Mouse (Mus musculus): Measurements from ENCODE around the gene Dhtkd1. TPM values are rescaled to one million over a fixed set of nuclear protein-coding genes. Genes with fewer than 3 reads are reported as not detected.

Gene Dhtkd1
- 8.5 TPM for polyA plus RNA-seq (2014; fragmentation: Illumina TruSeq; extraction: RNeasy Lipid Tissue Mini Kit (QIAGEN cat#74804))

DNA sequence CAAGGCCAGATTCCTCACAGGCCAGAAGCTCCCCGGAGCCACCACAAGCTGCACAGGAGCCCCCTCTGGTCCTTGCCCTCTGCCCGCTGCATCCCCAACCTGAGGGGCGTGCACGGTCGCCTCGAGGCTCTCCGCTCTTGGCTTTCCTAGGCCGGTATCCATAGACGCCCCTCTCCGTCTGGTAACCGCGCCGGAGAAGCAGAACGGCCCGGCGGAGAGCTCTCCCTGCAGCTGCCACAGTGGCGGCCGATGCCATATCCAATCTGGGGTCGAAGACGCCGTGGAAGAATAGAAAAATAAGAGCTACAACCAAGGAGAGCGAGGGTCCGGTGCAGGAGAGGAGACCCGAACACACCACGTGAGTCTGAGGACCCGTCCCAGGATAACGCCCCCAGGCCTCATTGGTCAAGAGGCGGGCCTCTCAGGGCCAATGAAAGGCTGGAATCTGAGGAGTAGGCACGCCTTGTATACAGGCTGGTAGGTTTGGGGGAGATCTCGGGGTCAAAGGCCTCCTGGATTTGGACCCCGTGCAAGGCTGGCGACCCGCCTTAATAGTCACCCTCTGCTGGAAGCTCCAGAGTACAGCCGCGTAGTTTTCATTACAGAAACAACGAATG, at the start of gene Dhtkd1:
Gene Dhtkd1, minus strand, starts transcription at position 377 of the 617 bp plus-strand sequence.

DNA sequence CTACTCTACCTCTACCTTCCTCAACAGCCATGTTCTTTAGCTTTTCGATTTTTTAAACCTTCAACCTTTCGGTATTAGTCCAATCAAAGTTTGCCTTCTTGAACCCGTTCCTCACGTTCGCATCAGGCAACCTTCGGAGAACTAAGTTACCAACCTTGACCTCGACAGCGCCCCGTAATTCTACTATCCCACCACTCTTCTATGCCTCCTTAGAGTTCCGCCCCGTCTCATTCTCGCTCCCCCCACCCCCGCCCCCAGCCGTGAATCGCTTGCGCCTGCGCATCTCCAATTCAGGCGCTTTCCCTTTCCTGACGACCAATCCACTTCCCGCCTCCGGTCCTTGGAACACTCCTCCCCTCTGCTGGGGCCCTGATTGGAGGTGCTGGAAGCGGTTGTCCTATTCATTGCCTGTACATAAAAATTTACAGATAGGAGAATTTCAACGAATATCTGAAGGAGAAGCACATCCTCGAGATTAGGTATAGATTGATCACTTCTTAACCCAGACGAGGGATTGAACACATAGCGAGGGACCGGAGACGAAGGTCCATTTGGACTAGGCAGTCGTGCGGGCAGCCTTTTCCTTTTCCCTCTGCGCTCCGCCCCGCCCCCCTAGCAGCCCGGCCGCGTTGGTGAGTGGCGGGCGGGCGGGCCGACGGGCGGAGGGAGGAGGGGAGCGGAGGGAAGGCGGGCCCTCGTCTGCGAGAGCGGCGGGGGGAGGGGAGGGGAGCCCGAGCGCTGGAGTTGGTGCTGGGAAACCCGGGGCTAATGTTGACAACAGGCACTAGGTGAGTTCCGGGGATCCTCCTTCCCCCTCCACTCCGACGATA, 8.4 kb upstream of the Dhtkd1 start, which contains the start of gene Upf2:
Gene Upf2, plus strand, starts transcription at position 704 of the 830 bp plus-strand sequence.

DNA sequence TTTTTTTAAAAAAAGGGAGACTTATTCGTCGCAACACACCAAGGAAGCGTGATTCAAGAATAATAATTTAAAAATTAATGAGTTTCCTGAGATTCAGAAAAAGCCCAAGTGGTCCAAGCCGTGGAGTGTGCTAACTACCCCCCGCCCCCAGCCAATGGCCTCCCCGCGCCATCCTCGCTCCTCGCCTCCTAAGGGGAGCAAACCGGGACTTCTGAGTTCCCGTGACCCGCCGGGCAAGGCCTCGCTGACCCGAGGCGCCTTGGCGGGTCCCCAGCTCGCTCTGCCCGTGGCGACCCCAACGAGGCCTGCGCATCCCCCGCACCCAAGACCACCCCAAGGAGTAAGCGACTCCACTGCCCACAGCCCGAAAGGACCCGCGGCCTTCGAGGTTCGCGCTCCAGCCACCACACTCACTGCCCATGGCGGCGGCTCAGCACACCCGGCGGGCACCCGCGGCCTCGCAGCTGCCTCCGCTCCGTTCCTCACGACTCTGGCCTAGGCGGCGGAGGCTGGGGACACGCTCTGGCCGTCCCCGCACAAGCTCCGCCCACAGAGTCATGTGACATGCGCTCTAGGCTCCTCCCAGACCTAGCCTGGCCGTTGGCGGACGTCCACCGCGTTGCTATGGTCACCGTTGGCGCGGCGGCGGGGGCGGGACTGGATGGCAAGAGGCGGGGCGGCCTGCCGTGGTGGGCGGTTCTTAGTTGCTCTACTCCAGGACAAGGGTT, 47.6 kb downstream of the Dhtkd1 start, which contains the start of gene Sec61a2:
Gene Sec61a2, minus strand, starts transcription at position 590 of the 728 bp plus-strand sequence.

DNA sequence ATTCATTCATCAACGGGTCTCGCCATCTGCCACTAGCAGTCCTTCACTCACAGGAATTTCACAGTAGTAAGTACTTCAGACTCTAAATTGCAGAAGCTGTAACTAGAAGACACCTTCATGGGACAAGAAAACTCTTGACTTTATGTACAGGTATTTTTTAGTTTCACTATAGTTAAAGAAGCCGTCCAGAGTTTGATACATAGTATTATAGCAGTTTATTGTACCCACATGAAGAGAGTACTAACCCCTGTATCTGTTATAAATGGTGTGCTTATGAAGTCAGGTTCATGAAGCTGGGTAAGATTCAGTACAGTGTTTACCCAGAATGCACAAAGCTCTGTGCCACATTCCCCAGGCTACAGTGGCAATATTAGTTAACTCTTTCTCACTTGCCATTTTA, 79.8 kb downstream of the Dhtkd1 start, which contains the start of gene Gm13199:
Gene Gm13199, minus strand, starts transcription at position 101 of the 400 bp plus-strand sequence.

Other genes with a start within 250 kb of the Dhtkd1 start
- 11.6 TPM for gene Camk1d, start 228.3 kb downstream of the Dhtkd1 start, polyA plus RNA-seq (2014; fragmentation: Illumina TruSeq; extraction: RNeasy Lipid Tissue Mini Kit (QIAGEN cat#74804))
- 45.1 TPM for gene Nudt5, start 97.8 kb downstream of the Dhtkd1 start, polyA plus RNA-seq (2014; fragmentation: Illumina TruSeq; extraction: RNeasy Lipid Tissue Mini Kit (QIAGEN cat#74804))
- gene Cdc123, start 97.6 kb downstream of the Dhtkd1 start, polyA plus RNA-seq (2014; fragmentation: Illumina TruSeq; extraction: RNeasy Lipid Tissue Mini Kit (QIAGEN cat#74804)): 240 TPM
- gene Gm13199, start 79.9 kb downstream of the Dhtkd1 start, polyA plus RNA-seq (2014; fragmentation: Illumina TruSeq; extraction: RNeasy Lipid Tissue Mini Kit (QIAGEN cat#74804)): not detected
- gene Sec61a2, start 47.4 kb downstream of the Dhtkd1 start, polyA plus RNA-seq (2014; fragmentation: Illumina TruSeq; extraction: RNeasy Lipid Tissue Mini Kit (QIAGEN cat#74804)): 63.5 TPM
- 122 TPM for gene Upf2, start 8.7 kb upstream of the Dhtkd1 start, polyA plus RNA-seq (2014; fragmentation: Illumina TruSeq; extraction: RNeasy Lipid Tissue Mini Kit (QIAGEN cat#74804))
- gene Proser2, start 187.4 kb upstream of the Dhtkd1 start, polyA plus RNA-seq (2014; fragmentation: Illumina TruSeq; extraction: RNeasy Lipid Tissue Mini Kit (QIAGEN cat#74804)): 10.1 TPM